Mouse (Mus musculus) natural killer cell, adult 2 months (primary cell): ENCODE measurements around the gene Nrxn3.
A peak's percentile ranks its signal among the peaks of the same experiment; 100 is the strongest.

Source experiments
- DNase-seq, 2 experiments: peaks; one replicate each; pipeline ENCODE4 v3.0.0; 2022; ENCODE audit warnings: low spot score in 2 of 2

Gene Nrxn3

DNA sequence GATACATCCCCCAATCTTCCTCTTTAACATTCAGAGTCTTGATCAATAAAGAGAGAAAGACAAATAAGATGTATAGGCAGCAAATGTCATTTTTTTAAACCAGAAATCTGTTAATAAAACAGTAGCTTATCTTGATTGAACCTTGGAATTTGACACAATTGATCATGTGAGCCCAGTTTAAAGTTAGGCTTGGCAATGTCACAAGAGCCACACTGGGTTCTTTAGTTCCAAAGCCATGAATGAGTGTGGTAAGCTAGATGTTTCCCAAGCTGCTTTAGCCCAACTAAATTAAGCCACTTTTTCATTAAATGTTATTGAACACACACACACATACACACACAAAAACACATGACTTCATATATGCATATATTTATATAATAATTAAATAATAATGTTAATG is 786.3 kb downstream of the Nrxn3 start:
- DNase-seq = no peak

DNA sequence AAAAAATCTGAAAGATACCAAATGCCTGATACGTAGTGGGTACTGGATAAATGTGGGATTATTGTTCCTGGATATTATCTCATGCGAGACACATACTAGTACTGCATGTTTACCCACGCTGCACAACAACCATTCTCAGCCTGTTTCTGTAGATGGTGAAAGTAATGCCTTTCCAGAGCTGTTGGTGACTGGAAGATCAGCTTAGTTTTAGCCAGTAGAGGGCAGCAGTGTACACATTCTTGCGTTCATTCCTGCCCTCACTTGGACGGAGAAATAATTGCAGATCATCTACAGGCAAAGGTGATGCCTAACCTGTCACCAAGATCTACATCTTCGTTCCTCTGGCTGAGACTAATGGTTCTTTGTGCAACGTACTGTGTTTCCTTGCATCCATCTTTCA is 791.1 kb downstream of the Nrxn3 start:
- DNase-seq = peak; percentile 11 to 13

DNA sequence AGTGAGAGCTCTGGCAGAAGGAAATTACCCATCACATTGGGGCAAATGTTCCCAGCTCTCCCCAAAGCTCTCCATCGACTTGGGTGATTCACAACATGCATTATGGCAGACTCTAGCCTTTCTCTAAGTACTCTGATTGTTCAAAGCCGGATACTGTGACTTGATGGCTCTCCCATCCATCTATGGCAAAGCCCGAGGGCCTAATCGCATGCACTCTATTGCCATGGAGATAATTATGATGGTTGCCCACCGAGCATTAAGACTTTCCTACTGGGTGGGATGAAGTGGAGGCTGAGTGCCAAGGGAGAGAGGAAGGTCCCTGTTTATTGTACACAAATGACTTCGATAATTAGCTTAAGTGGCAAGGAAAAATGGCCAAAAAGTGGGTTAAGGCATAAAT is 793.4 kb downstream of the Nrxn3 start:
- no peak for DNase-seq

DNA sequence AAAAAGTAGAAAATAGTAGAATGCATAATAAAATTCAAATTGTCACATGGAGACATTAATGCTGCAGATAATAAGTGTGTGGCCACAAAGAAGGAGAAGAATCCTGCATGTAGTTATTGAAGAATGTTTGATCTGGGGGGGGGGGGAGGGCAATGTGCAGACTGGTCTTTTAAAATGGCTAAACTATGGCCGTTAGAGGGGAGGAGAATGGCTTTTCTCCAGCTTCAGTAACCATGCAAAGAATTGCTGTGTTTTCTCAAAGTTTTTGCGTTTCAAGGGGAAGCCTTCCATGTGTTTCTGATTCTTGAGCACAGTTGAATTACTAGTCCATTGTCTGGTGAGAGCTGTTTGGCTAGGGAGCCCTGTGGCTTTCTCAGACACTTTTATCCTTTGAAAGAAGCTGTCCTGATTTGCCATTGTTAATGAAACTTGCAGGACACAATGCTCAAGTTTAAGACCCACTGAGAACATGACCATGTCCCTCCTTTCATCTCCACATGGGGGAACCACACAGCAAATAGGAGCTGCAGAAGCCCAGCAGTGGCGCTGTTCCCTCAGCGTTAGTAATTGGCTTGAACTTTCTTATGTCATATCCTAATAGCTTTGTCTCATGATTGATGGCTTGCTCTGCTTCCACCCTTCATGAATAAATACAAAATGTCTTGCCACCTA is 808.1 kb downstream of the Nrxn3 start:
- DNase-seq = no peak

DNA sequence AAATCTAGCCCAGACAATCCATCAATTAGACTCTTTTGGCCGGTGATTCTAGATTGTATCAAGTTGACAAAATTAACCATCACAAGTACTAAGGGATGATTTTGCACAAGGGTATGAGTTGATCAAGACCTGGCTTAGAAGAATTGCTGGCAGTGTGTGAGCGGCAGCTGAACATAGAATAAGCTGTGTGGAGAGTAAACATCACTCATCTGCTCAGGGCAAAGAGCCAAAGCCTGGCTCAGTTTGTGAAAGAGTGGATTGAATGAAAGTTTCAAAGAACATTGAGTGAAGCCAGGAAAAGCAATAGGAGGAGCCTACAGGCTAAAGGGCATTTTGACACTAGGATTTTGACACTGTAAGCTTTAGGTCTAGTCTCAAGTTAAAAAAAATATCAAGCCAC is 828.6 kb downstream of the Nrxn3 start:
- DNase-seq = no peak

DNA sequence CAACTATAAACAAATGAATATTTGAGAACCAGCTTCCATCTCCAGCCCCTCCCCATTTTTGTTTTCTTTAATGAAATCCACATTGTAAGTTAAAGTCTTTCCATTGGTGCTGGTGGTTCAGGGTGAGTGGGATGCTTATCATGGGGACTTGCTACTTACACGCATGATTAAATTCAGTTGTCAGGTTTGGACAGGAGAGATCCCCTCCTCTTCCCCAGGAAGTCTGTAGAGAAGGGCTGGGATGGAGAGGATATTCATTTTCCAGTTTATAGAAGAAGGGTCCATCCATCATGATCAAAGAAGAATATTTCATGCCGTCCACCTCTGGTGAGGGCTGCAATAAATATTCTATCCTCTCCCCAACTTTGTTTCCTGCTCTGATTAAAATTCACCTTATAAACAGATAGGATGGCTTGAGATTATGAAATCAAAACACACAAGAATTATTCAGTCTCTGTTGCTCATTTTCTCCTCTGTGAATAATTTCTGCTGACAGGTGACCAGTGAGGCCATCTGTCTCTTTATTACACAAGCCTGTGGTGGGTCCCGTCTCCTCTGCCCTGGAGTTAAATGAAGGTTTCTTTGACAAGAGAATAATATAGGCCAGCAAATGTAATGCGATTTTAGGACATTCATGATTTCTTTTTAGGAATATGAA is 830.7 kb downstream of the Nrxn3 start:
- DNase-seq = no peak

DNA sequence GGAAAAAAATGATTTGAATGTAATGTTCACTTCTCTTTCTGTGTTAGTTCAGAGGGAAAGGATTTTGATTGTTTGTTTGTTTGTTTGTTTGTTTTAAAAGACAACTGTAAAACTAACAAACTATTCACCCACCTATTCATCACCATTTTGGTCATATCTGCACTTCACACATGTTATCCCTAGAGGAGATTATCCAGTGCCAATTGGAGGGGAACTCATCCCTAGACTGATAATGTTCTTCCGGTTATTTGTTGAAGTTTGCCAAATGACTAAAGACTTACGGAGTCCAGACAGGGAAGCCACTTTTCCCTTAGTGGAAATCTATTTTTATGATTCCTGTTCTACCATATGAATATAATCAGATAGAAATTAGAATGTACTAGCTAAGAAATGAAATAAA is 831.5 kb downstream of the Nrxn3 start:
- DNase-seq = no peak

DNA sequence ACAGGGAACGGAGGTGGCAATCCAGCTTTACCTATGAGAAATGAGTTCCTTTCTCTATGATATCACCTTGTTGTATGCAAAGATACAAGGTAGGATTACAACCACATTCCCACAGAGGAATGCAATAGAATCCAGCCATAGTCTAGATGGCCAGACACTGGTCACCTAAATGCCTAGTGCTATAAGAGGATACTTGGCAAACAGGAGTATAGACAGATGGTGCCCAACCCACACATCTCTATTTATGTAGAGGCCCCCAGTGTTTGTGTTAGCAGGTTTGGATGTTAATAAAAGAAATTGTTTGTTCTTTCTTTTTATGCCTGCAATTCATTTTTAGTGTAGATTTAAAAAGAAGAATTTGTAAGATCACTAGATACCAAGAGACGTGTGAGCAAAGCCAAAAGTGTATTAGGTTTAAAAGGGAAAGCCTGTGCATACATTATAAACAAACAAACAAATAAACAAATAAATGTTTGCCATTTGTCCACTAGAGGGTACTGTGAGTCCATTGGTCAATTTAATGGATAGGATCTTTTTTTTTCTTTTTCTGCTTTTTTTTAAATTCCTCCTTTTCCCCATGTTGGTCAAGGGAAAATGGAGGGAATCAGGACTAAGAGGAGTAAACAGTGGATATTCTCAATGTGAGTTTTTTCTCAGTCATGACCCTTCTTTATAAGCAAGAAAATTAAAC is 832.2 kb downstream of the Nrxn3 start:
- no peak for DNase-seq

DNA sequence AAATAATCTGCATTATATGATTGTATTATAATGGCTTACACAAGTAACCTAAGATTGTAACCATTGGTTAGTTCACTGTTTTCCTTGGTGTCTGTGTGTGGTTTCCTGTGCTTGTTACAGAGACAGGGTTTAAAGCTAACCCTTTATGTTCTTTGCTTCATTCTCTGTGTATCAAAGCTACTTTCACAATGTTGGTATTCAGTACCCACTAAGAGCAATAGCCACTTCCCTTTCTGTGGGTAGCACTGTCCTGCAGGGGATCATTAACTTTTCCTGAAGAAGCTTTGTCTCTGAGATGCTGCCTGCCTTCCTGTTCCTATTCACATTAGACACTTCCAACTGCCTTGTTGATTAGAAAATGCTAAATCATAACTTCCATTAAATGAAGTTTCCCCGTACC is 836.2 kb downstream of the Nrxn3 start:
- no peak for DNase-seq

DNA sequence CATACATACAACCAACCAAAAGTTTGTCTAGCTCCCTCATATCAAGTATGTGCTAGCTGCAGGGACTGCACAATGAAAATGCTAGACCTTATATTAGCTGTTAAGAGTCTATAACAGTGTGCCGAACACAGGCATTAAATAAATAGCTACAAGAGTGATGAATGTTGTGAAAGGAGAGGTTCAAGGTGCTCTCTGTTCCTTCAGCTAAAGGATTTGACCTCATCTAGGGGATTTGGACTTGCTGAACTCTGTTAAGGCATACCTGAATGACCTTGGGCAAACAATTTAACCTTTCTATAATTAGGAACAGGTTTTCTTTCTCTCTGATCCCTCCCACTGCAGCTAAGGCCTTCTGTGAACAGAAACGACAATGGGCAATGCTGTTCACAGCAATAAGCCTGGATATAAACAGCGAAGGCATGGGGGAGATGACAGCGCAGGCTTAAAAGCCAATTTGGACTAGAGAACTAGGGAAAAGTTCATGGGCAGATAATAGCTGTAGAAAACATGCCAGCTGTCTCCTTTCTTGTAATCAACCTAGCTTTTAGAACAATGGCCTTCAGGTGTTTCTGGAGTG is 839.4 kb downstream of the Nrxn3 start:
- no peak for DNase-seq

DNA sequence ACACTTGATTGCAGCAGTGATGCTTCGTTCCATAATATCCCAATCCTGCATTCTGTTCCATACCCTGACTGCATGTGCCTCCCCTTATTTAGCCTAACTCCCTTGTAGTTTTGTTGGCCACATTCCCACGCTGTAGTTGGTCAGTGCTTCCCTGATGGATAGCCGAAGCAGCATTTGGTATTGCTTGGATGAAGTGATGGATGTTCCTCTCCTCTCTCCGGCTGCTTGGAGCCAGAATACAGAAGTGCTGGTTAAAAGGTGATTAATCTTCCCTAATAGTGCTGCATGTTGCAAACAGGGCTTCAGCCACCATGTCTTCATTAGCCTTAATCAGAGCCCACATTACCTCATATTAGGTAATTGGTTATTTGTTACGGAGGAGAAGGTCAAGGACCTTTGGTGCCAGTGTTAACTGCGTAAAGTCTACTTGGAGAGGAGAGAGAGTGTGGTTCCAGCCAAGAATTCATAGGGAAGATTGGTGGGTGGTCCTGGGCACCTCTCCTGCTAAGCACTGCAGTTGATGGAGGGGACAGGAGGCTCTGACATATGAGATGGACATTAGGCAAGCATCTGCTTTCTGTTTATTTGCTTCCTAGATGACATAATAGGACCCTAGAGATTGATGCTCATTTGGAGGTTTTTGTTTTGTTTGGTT is 846.2 kb downstream of the Nrxn3 start:
- no peak for DNase-seq

DNA sequence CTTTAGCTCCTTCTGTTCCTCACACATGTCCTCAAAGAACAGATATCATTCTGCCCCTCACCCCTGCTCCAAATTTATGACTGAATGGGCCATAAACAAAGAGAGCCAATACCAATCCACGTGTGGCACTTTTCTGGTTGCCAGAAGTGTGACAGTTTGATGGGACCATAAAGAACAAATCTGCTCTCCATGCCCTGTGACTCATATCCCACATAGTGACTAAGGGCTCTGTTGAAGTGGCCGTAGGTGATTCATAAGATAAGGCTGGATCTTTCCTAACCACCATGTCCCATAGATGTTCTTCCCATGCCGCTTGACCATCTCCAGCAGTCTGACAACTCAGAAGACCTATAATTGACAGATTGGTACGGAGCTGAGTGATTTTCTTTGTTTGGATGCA is 869.8 kb downstream of the Nrxn3 start:
- DNase-seq = no peak

DNA sequence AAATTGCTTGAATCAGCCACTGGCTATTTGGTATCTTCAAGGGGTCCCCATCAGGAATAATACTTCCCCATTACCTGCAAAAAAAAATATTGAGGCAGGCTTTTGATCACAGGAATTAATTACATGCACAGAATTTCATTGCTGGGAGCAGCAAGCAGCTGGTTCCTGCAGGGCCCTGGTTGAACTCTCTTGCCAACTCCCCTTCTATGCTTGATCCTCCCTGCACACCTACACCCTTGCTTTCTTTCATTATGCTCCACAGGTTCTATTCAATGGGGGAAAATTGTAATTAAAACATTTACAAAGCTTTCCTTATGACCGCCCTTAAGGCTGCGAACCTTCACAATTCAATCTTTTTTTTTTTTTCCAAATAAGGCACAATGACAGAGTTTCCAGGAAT is 891.0 kb downstream of the Nrxn3 start:
- no peak for DNase-seq

DNA sequence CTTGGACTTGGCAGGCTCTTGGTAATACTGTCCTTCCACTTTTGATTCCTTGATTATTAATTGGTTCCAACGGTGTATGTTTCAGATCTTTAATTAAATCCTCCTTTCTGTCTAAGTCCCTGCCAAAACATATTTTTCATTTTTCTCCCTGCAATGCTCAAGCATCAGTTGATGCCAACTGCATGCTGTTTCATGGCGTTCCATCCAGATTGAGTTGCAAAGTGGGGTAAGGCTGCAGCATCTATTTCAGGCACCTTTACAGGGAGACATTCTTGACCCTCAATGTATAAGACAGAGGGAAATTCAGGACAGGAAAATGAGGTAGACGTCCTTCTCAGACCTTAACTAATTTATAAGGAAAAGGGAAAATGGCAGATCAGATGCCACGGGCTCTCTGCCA is 903.1 kb downstream of the Nrxn3 start:
- no peak for DNase-seq

DNA sequence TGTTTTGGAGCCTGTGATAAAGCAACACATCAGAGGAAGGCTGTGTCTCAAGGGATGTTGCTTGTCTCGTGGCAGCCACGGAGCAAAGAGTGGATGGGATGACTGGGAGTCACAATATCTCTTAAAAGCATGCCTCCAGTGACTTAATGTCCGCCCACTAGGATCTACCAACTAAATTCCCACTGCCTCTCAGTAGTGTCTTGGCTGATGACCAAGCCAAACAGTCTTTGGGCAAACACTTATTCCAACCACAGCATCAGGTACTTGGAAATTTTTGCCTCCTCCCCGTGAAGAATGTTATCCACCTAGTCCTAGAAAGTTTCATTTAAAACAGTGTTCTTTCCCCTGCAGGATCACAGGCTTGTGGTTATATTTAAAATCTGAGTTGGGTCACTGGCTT is 917.4 kb downstream of the Nrxn3 start:
- DNase-seq = no peak

DNA sequence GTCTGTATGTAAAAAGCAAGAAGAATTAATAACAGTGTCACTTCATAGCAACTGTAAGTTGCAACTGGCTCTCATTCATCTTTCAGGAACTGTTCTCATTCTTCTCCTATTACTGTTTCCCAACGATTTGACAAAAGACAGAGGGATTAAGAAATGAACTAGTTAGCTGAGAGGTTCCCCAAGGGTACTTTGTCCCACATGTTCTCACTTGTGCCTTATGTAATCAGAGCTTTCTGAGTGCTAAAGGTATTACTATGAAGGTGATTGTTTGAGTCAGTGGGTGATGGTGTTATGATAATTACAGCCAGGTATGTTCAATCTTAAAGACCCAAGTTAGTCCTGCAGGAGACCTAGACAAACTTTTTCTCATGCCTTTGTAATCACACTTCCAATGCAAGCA is 918.8 kb downstream of the Nrxn3 start:
- DNase-seq = no peak

DNA sequence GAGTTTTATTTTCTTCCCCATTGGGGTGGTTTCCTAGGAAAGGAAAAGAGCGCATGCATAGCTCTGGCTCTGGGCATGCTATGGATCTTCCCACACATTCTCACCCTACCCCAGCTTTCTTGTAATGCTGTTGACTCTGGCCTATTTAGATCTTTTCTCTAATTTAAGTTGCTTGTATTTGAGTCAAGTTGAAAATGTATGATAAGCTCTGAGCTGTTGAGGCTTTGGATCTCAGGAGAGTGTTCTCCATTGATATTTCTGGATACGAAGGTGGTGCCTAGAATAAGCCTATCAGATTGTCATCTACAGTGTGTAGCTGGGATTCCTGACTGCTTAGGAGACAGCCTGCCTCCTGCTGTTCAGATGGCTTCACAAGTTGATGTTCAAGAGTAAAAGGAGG is 930.5 kb downstream of the Nrxn3 start:
- no peak for DNase-seq

DNA sequence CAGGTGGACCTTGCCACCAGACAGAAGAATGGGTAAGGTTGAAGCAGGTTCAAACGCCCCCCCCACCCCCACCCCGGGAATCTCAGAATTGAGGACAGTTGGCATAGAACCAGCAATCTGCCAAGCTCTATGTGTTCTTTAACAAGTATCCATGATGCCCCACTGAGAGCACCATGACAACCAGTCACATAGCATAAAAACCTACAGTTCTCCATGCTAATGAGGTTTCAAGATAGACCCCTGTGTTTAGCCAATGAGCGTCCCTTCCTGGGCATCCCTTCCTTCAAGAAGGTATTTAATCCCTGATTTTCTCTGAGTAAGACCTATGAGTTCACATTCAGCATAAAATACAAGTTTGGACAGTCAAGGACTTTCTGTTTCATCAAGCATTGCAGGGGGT is 938.5 kb downstream of the Nrxn3 start:
- DNase-seq = no peak

DNA sequence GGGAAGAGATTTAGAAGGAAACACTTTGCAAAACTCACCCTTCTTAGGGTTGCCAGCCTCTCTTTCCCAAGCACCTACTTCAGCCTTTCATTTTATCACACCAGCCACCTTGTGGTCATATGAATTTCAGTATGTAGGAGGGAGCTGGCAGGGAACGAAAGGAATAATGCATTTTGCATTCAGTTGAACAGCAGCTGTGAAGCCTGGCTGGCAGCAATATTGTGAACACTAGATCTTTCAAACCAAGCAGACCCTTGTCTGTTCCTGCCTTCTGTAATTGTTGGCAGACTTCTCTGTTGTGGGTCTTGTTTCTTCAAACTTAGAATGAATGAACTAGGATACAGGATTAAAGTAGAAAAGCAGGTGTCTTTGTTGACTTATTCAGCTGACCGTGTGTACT is 946.2 kb downstream of the Nrxn3 start:
- no peak for DNase-seq

DNA sequence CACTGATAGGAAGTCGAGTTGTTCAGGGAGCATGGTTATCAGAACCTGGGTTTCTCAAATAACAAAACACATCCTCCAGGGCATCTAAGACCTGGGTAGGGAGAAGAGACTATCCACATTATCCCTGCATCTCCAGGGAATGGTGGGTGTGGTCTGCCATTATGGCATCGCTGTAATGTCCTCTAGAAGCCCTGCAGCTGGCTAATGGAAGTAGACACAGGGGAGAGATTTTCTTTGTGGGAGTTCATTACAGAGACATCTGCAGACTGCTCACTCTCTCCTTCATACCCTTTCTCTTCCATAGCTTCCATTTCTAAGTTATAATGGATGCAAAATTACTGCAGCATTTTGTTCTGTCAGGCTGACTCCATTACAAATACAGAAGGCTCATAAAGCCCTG is 950.1 kb downstream of the Nrxn3 start:
- no peak for DNase-seq

DNA sequence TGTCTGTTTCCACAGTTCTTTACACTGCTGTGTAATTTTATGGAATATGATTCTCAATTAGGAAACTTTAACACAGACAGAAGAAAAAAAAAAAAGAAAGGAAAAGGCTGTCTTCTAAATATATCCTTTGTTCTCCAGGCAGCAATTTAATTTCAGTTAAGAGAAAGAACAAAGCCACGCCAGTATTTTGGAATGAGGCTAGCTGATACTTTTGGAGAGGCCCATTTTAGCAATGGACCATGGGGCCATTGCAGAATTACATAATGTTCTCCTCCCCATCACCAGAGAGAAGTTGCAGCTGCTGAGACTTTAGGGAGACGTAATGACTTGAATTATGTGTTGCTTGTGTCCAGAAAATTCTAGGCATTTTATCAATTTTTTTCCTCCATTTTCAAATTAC is 963.0 kb downstream of the Nrxn3 start:
- no peak for DNase-seq

DNA sequence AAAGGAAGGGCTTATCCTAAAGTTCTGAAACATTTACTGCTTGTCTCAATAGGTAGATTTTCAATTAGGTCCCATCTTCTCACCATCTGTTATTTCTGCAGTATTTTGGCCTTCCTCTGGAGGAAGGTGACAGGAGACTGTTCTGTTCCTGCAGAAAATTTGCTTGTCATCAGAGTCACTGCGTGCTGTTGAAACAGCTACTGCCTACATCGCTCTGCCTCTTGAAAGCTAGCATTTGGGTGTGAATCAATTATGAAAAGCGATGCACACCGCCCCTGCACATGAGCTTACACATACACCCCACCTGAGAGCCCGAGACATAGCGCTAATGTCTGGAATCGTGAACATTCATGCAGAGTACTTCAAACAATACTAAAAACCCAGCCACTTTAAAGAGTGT is 966.4 kb downstream of the Nrxn3 start:
- no peak for DNase-seq

DNA sequence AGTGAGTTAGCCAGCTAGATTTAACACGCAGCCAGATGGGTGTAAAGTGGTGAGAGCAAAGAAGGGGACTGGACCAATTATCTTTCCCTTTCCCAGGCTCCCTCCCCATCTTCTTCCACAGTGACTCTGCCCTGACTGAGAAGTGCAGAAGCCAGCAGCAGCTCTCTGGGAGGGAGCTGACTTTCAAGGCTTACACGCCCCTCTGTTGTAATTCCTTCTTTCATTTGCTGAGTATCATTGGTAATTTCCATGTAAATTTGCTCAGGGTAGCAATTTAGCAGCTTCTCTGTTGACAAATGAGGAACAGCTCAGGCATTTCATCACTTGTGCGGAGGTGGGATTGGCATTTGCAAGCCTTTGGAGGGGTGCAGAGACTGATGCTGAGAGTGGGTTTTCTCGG is 976.8 kb downstream of the Nrxn3 start:
- DNase-seq = no peak
